Mouse (Mus musculus) forebrain, postnatal 0 days (tissue): ENCODE data around the gene Rraga. TPM values are rescaled to one million over a fixed set of nuclear protein-coding genes. Genes with fewer than 3 reads are reported as not detected.
"Not testable (repeated sequence)": the region's sequence is repeated elsewhere in the genome, so short reads cannot be mapped to it uniquely, and the experiment has no call there.

Experiments
- ATAC-seq: fragments of 200-750 bp; cut with Nextera tagmentation; 2 replicates; pipeline ENCODE4 v1.8.0; 2017; ENCODE audit warnings: mild to moderate bottlenecking, moderate library complexity
- DNase-seq: peaks from one replicate; pipeline ENCODE4 v3.0.0-alpha.2; 2015
- H3K27ac ChIP-seq: fragments of 300-500 bp; sonication (generic); 2 replicates; pipeline ENCODE4 v1.5.1; 2014; ENCODE audit warnings: low read depth, mild to moderate bottlenecking, antibody characterized with exemption, low read length, moderate library complexity, mixed read lengths
- H3K27me3 ChIP-seq: fragments of 300-500 bp; sonication (generic); 2 replicates; pipeline ENCODE4 v1.6.1; 2014; ENCODE audit warnings: mild to moderate bottlenecking, low read length, mixed read lengths; ENCODE audit not compliant: insufficient read depth
- H3K36me3 ChIP-seq: fragments of 300-500 bp; sonication (generic); 2 replicates; pipeline ENCODE4 v1.6.1; 2014; ENCODE audit warnings: mild to moderate bottlenecking, moderate library complexity; ENCODE audit not compliant: insufficient read depth
- H3K4me1 ChIP-seq: fragments of 300-500 bp; sonication (generic); 2 replicates; pipeline ENCODE4 v1.6.1; 2014; ENCODE audit warnings: antibody characterized with exemption; ENCODE audit not compliant: insufficient read depth
- H3K4me2 ChIP-seq: fragments of 300-500 bp; sonication (generic); 2 replicates; pipeline ENCODE4 v1.6.1; 2014; ENCODE audit warnings: low read depth, mild to moderate bottlenecking, moderate library complexity
- H3K4me3 ChIP-seq: fragments of 300-500 bp; sonication (generic); 2 replicates; pipeline ENCODE4 v1.5.1; 2014; ENCODE audit warnings: low read depth, low read length, mixed read lengths
- H3K9ac ChIP-seq: fragments of 300-500 bp; sonication (generic); 2 replicates; pipeline ENCODE4 v1.6.1; 2014; ENCODE audit warnings: mild to moderate bottlenecking
- H3K9me3 ChIP-seq: fragments of 300-500 bp; sonication (generic); 2 replicates; pipeline ENCODE4 v1.6.1; 2016; ENCODE audit warnings: low read length
- CTCF ChIP-seq: sonication (generic); IDR thresholded peaks from 2 replicates; pipeline ENCODE4 v1.5.1; 2016; ENCODE audit warnings: antibody characterized with exemption, control low read depth, low read depth
- WGBS: fragments of 180-500 bp; shearing (Covaris S2); extraction: QIAGEN DNeasy Blood & Tissue Kit; methylation state at CpG from one replicate; pipeline ENCODE4 v1.1.7; 2014; 5-methylcytosine and 5-hydroxymethylcytosine counted together
- polyA plus RNA-seq: library from polyadenylated mRNA; unstranded; fragments of >200 nt; fragmentation: Nextera tagmentation; extraction: Ambion mirVana; gene quantifications from 2 replicates; pipeline ENCODE4 v1.2.1, GENCODE M21; 2015
- total RNA-seq: library from RNA; depleted of rRNA; stranded (reverse); fragments of >200 nt; gene quantifications from 2 replicates; pipeline ENCODE4 v1.2.3, GENCODE M21; 2014; rRNA removed

Gene Rraga
- total and polyA plus RNA-seq, 2 experiments from 2014 or later = 27.4 to 131 TPM

DNA sequence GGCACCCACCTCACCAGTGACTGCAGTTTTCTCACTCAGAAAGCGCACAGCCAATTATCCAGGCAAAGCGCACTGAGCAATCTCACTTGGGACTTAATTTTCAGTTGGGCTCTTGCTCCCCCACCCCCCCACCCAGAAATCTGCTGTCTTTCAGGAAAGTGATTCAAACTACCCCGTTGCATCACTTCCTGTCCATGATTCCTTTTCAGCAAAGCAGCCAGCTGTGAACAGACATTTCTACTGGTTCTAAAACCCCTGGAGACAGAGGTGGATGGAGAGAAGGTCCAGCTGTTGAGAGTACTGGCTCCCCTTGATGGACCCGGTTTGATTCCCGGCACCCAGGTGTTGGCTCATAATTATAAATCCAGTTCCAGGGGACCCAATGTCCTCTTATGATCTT lies 50.0 kb downstream of the Rraga start:
- 83% methylated on average over 5 of the region's 5 CpGs for WGBS
- H3K27me3 ChIP-seq = no peaks in the 10 kb centered on the region
- H3K4me1 ChIP-seq = no peaks in the 10 kb centered on the region
- ATAC-seq (no peak), DNase-seq (no peak)
- H3K9me3 ChIP-seq = no peaks in the 10 kb centered on the region
- no peak overlapping the region for H3K4me3 ChIP-seq
- H3K27ac ChIP-seq = no peak overlapping the region
- no peak overlapping the region for H3K4me2 ChIP-seq
- no peak for TF ChIP-seq CTCF
- H3K9ac ChIP-seq = no peak overlapping the region
- H3K36me3 ChIP-seq = no peaks in the 10 kb centered on the region

DNA sequence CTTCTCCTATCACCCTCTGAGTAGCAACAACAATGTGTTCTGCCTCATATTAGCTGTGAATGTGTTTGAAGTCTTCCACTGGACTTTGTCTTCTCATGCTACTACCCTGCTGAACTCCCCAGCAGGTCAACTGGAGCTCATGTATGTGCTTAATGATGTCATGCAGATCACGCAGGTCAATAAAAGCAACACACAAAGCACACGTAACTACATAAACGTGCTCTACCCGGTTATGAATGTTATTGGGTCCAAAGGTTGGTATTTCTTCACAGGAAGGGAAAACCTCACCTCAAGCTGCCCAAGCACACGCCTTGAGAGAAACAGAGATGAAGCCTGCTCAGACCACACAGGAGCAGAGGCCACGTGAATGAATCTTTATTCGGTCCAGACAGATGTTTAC lies 51.0 kb downstream of the Rraga start:
- DNase-seq, H3K4me3 ChIP-seq, H3K9me3 ChIP-seq, H3K27me3 ChIP-seq, H3K4me1 ChIP-seq, H3K9ac ChIP-seq, H3K4me2 ChIP-seq, H3K27ac ChIP-seq, H3K36me3 ChIP-seq, ATAC-seq: not testable (repeated sequence)
- WGBS = 95% methylated on average over 7 of the region's 7 CpGs

Other genes starting within 250 kb of the Rraga start
- not detected in 2 replicates for gene Saxo1, start 17.3 kb upstream of the Rraga start, total RNA-seq
- not detected in 2 replicates for gene Saxo1, start 17.3 kb upstream of the Rraga start, polyA plus RNA-seq
- 5.5 and 11.4 TPM in 2 replicates for gene Haus6, start 36.4 kb downstream of the Rraga start, total RNA-seq
- 3.7 and 4.3 TPM in 2 replicates for gene Haus6, start 36.4 kb downstream of the Rraga start, polyA plus RNA-seq
- gene Plin2, start 94.4 kb downstream of the Rraga start, total RNA-seq = 32.7 and 35.5 TPM in 2 replicates
- 35.5 and 36.2 TPM in 2 replicates for gene Plin2, start 94.4 kb downstream of the Rraga start, polyA plus RNA-seq
- 11.6 and 28.7 TPM in 2 replicates for gene Dennd4c, start 172.9 kb downstream of the Rraga start, total RNA-seq
- gene Dennd4c, start 172.9 kb downstream of the Rraga start, polyA plus RNA-seq = 0.89 and 1.9 TPM in 2 replicates